Comparison of ENCODE assay signal across 8 mouse cellular contexts in genomic region chr11:78956260-78956659, GRCm38 (mm10). TPM values are rescaled to one million over a fixed set of nuclear protein-coding genes. Genes with fewer than 3 reads are reported as not detected.
DNase-seq lines count a peak whose midpoint lies in the region; ATAC-seq and TF ChIP-seq lines count a peak whose summit lies in the region.

No protein-coding gene starts in this region.

- TF ChIP-seq CTCF in liver, embryonic 14.5 days (IDR thresholded peaks at IDR 0.05; ENCODE audit: low read depth), result peak; percentile 93

- H3K9me3 ChIP-seq in neural tube, embryonic 15.5 days (replicated peaks), result no peaks in the 10 kb centered on the region
- H3K9me3 ChIP-seq in liver, embryonic 14.5 days (ENCODE audit: control insufficient read depth, low read length), result no peaks in the 10 kb centered on the region

- no peaks in the 10 kb centered on the region for H3K36me3 ChIP-seq in neural tube, embryonic 15.5 days
- H3K36me3 ChIP-seq in liver, embryonic 14.5 days (replicated peaks; ENCODE audit: control insufficient read depth, insufficient read depth, low read depth), result no peaks in the 10 kb centered on the region

- ATAC-seq in neural tube, embryonic 15.5 days (ENCODE audit: low FRiP score), result no peak
- ATAC-seq in liver, embryonic 14.5 days (ENCODE audit: insufficient read depth), result no peak

- peak; percentile 81 for DNase-seq in neural tube, embryonic 10.5 days (ENCODE audit: extremely low spot score, low spot score)
- peak; percentile 70 for DNase-seq in c-Kit-positive CD71-negative TER-119-negative erythroid progenitor cells, embryonic 14.5 days (ENCODE audit: low read depth)
- peak; percentile 72 for DNase-seq in forelimb bud, embryonic 11.5 days (ENCODE audit: low read depth, low spot score)
- peak; percentile 80 for DNase-seq in kidney, postnatal 14 days
- DNase-seq in liver, embryonic 14.5 days (ENCODE audit: low read depth in 3 of 3, low spot score in 3 of 3), result peak; percentile 26 to 52 (median 36)
- peak; percentile 93 to 95 for DNase-seq in right cerebral cortex, adult 2 months (ENCODE audit: low spot score in 2 of 2)
- DNase-seq in urinary bladder, postnatal 10 days (ENCODE audit: low spot score), result peak; percentile 35

- no peak for TF ChIP-seq EP300 in liver, embryonic 14.5 days (IDR thresholded peaks at IDR 0.05; ENCODE audit: low read depth)

- 8% methylated on average over 7 of the region's 7 CpGs for WGBS in neural tube, embryonic 15.5 days
- WGBS in liver, embryonic 14.5 days (ENCODE audit: insufficient replicate concordance), result 10% methylated on average over 7 of the region's 7 CpGs

- no peak overlapping the region for H3K4me2 ChIP-seq in neural tube, embryonic 15.5 days
- no peak overlapping the region for H3K4me2 ChIP-seq in liver, embryonic 14.5 days (ENCODE audit: low read depth)

- H3K9ac ChIP-seq in neural tube, embryonic 15.5 days (replicated peaks), result no peak overlapping the region
- no peak overlapping the region for H3K9ac ChIP-seq in liver, embryonic 14.5 days (replicated peaks)

- peaks cover 6% of the 10 kb centered on the region for H3K4me1 ChIP-seq in neural tube, embryonic 15.5 days
- no peaks in the 10 kb centered on the region for H3K4me1 ChIP-seq in liver, embryonic 14.5 days (replicated peaks; ENCODE audit: control insufficient read depth in 2 of 2, insufficient read depth in 2 of 2, low read length in 1 of 2)

- H3K4me3 ChIP-seq in neural tube, embryonic 15.5 days (replicated peaks), result no peak overlapping the region
- H3K4me3 ChIP-seq in liver, embryonic 14.5 days (ENCODE audit: insufficient read depth in 1 of 2, low read depth in 2 of 2, low read length in 2 of 2), result no peak overlapping the region

- H3K27me3 ChIP-seq in neural tube, embryonic 15.5 days (replicated peaks), result peaks cover 39% of the 10 kb centered on the region
- H3K27me3 ChIP-seq in liver, embryonic 14.5 days (ENCODE audit: control insufficient read depth, insufficient read depth, low read length), result peaks cover 8% of the 10 kb centered on the region

- no peak overlapping the region for H3K27ac ChIP-seq in neural tube, embryonic 15.5 days (replicated peaks)
- H3K27ac ChIP-seq in liver, embryonic 14.5 days, result no peak overlapping the region

RNA-seq across cellular contexts. Expression of gene Lgals9, which starts 28.5 kb away (rescaled TPM):
- polyA plus RNA-seq in neural tube, embryonic 15.5 days (2015; fragmentation: Nextera tagmentation; extraction: Ambion mirVana), result 18.3 and 67.6 TPM in 2 replicates
- polyA plus RNA-seq in liver, embryonic 14.5 days (2012; rRNA removed), result 58.5 and 70.8 TPM in 2 replicates
- polyA plus RNA-seq in liver, embryonic 14.5 days (2014; fragmentation: Nextera tagmentation; extraction: Ambion mirVana), result 93.6 and 94.6 TPM in 2 replicates

RNA-seq across cellular contexts. Expression of gene Nos2, which starts 35.7 kb away (rescaled TPM):
- polyA plus RNA-seq in neural tube, embryonic 15.5 days (2015; fragmentation: Nextera tagmentation; extraction: Ambion mirVana), result 1.0 and 1.3 TPM in 2 replicates
- 0.02 TPM in 2 replicates for polyA plus RNA-seq in liver, embryonic 14.5 days (2012; rRNA removed)
- polyA plus RNA-seq in liver, embryonic 14.5 days (2014; fragmentation: Nextera tagmentation; extraction: Ambion mirVana), result 0.04 TPM in 1 of 2 replicates, not detected in the other

Comparison
In these comparisons a context has a peak if more than half of its experiments do, and no peak if none do; other contexts are left out.
1. DNase-seq: peak in every context shown above with its lines; median percentile 94 in right cerebral cortex, adult 2 months; 81 in neural tube, embryonic 10.5 days; 80 in kidney, postnatal 14 days; 72 in forelimb bud, embryonic 11.5 days; 70 in c-Kit-positive CD71-negative TER-119-negative erythroid progenitor cells, embryonic 14.5 days; 36 in liver, embryonic 14.5 days; 35 in urinary bladder, postnatal 10 days.